Mouse (Mus musculus): Measurements from ENCODE around the gene Foxa1.

Gene Foxa1

GRCm38 (mm10) chr12:57546415-57547201 is at the start of gene Foxa1:
TSS of gene Foxa1 (minus strand) at chr12:57546916.
- in situ Hi-C loops (cut with MboI, MseI), result loop anchor here (25.0 kb wide), 3 partner anchors 284 to 1666 kb away; partner anchors contain the start of genes Fbxo33 (in 2 of the 2) and Pax9 (in 1 of the 2)

DNA sequence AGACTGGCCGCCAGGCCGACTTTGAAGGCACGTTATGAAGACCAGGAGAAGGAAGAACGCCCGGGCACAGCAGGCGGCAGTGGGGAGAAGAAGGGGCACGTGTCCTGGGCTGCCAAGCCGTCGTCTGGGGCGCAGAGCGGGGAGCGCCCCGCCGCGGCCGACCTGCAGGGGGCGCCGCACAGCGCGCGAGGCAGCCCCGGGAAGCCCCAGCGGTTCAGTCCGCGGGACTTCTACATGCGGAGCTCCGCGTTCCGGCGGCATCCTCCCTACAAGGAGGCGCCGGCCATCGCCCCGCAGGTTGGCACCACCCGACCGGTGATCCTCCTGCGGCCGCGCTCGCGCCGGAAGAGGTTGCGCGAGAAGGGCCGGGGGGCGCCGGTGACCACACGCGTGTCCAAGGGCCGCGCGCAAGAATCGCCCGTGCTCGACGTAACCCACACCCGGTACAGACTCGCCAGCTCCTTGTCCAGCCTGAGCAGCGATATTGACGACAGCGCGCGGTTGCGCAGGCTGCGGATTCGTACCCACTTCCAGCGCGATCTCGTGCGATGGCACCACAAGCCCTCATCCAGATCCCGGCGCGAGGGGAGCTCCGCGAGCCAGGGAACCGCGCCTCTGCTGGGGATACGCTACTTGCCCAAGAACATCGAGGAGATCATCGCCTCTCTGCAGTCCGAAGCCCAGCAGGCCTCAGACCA is 29.4 kb upstream of the Foxa1 start:
- in situ Hi-C loops (cut with MboI, MseI), result loop anchor here in 1 of 2 experiments (5.0 kb wide), 1 partner anchor 51 kb away; no protein-coding TSS in a partner anchor

DNA sequence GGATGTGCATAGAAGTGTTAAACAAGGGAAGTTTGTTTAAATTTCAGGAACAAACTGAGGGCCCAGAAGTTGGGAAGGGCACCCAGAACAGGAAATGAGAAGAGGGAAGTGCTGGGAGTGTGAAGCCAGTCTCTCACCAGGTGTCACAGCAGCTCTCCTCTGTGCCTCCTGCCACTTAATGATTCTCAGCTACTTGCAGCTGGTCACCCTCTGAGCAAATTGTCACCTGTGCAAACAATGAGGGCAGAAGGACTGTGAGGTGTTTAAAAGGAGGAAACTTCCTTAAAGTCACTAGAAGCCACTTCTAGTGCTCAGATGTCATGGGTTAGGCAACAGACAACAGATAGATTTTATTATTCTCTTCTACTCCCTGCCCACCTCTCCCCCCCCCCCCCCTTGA is 25.7 kb upstream of the Foxa1 start:
- in situ Hi-C loops (cut with MboI, MseI), result no loop called here

- in situ Hi-C loops (cut with MboI, MseI), result no loop called here
Measured at GRCm38 (mm10) chr12:57571773-57572172, 25.1 kb upstream of the Foxa1 start.

DNA sequence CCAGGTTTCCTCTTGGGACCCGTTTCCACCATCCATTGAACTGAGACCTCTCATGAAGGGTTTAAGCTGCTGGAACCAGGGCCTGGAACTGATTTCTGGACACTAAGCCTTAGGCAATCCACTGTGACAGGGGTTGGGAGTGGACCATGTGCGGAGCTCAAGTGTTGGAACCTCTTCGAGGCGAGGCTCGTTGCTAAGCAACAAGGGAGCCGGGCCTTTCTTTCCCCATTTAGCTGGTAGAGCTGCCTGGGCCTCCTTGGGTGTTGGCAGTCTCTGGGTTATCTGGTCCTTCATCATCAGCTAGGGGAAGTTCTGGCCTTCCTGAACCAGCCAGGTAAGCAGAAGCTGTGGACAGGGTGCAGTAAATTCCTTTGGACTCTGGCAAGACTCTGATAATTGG is 17.2 kb upstream of the Foxa1 start, which contains the start of gene Ttc6:
Gene Ttc6, plus strand, starts transcription at position 205 of the 400 bp plus-strand sequence.
- in situ Hi-C loops (cut with MboI, MseI), result no loop called here

GRCm38 (mm10) chr12:57554091-57554490 is 7.4 kb upstream of the Foxa1 start:
- in situ Hi-C loops (cut with MboI, MseI), result no loop called here

DNA sequence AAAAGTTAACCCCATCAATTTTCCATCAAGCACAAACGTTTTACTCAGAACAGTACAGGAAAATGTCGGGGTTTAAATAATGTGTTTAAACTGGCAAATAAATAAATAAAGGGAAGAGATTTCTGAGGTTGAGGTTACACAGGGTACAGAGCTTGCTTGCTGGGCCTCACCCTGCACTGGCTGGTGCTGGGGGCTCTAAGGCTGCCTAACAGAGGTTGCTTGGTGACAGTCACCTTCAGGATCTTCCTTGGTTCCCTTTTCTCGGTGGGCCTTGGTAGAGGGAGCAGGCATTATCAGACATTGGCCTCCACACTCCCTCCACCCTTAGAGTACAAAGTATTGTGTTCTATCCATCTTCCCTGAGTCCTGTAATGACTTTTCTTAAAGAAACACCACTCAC is 5.6 kb upstream of the Foxa1 start:
- in situ Hi-C loops (cut with MboI, MseI), result no loop called here

GRCm38 (mm10) chr12:57550881-57551280 is 4.2 kb upstream of the Foxa1 start:
- in situ Hi-C loops (cut with MboI, MseI), result no loop called here

DNA sequence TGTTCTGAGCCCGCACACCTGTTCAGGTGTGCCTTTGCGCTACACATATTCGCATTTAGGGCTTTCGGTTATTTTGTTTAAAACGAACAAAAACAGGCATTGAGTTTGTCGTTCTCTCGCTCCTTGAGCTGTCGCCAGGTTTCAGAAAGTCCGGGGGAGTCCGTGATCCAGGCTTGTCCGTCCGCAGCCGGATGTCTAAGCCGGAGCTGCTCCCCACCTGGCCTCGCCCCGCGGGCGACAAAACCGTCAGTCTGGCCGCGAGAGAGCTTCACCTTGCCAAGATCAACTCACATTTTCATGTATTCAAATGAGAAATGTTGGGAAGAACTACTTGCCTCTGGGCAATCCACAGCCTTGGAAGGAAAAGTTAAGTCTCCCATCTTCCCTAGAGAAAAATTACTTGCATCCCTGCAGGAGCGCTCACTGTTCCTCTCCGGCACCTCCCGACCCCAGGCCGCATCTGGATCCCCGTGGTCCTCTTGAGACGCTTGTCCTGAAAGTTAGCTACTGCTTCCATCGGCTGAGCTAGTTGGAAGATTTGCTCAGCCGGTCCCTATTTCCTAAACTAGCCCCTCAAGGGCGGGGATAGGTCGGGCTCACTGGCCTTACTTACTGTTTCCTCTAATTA is 3.6 kb upstream of the Foxa1 start:
- in situ Hi-C loops (cut with MboI, MseI), result no loop called here

- in situ Hi-C loops (cut with MboI, MseI), result loop anchor here (25.0 kb wide), 3 partner anchors 287 to 1663 kb away; partner anchors contain the start of genes Fbxo33 (in 2 of the 2) and Pax9 (in 1 of the 2)
Measured at GRCm38 (mm10) chr12:57549667-57550160, 3.0 kb upstream of the Foxa1 start.

GRCm38 (mm10) chr12:57548981-57549666 is 2.4 kb upstream of the Foxa1 start:
- in situ Hi-C loops (cut with MboI, MseI), result loop anchor here (25.0 kb wide), 3 partner anchors 287 to 1663 kb away; partner anchors contain the start of genes Fbxo33 (in 2 of the 2) and Pax9 (in 1 of the 2)

GRCm38 (mm10) chr12:57548352-57548980 is 1.8 kb upstream of the Foxa1 start:
- in situ Hi-C loops (cut with MboI, MseI), result loop anchor here (25.0 kb wide), 3 partner anchors 286 to 1664 kb away; partner anchors contain the start of genes Fbxo33 (in 2 of the 2) and Pax9 (in 1 of the 2)

GRCm38 (mm10) chr12:57547890-57548289 is 1.2 kb upstream of the Foxa1 start:
- in situ Hi-C loops (cut with MboI, MseI), result loop anchor here (25.0 kb wide), 3 partner anchors 286 to 1664 kb away; partner anchors contain the start of genes Fbxo33 (in 2 of the 2) and Pax9 (in 1 of the 2)

- in situ Hi-C loops (cut with MboI, MseI), result loop anchor here (25.0 kb wide), 3 partner anchors 283 to 1667 kb away; partner anchors contain the start of genes Fbxo33 (in 2 of the 2) and Pax9 (in 1 of the 2)
Measured at GRCm38 (mm10) chr12:57545371-57546241, 1.1 kb downstream of the Foxa1 start.

DNA sequence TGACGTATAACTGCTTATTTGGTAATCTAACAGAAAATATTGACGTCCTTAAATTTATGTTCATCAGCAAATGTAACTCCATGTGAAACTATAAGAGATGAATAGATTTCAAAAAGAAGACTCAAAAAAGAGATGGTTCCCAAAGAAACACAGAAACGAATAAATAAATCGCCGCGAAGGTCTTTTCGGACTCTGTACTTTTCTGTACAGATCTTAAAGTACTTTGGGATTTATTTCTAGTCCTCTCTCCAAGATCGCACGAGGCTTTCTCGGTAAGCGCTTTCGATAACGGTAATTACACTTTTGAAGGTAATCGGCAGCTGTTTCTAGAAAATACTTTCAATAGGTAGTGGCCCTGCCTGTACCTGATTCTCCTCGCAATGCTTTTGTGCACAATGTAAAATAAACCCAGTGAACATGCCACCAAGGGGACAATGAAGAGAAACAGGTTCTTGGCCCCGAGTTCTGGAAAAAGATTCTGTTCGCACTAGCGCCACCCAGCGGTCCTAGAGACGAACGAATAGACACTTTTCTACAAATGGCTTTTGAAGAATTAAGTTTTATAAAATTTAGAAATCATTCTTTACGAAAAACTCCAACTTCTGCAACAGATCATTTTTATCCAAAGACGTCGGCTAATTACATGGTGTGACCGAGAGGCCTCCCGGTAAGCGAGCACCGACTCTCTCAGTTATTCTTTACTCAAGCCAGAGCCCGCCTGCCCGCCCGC is 1.9 kb downstream of the Foxa1 start:
- in situ Hi-C loops (cut with MboI, MseI), result loop anchor here (5.0 to 25.0 kb wide), 4 partner anchors 283 to 1667 kb away; partner anchors contain the start of genes Fbxo33 (in 2 of the 2) and Pax9 (in 2 of the 2)

GRCm38 (mm10) chr12:57543627-57543991 is 3.1 kb downstream of the Foxa1 start:
- in situ Hi-C loops (cut with MboI, MseI), result loop anchor here (5.0 to 25.0 kb wide), 4 partner anchors 281 to 1669 kb away; partner anchors contain the start of genes Fbxo33 (in 2 of the 2) and Pax9 (in 2 of the 2)

DNA sequence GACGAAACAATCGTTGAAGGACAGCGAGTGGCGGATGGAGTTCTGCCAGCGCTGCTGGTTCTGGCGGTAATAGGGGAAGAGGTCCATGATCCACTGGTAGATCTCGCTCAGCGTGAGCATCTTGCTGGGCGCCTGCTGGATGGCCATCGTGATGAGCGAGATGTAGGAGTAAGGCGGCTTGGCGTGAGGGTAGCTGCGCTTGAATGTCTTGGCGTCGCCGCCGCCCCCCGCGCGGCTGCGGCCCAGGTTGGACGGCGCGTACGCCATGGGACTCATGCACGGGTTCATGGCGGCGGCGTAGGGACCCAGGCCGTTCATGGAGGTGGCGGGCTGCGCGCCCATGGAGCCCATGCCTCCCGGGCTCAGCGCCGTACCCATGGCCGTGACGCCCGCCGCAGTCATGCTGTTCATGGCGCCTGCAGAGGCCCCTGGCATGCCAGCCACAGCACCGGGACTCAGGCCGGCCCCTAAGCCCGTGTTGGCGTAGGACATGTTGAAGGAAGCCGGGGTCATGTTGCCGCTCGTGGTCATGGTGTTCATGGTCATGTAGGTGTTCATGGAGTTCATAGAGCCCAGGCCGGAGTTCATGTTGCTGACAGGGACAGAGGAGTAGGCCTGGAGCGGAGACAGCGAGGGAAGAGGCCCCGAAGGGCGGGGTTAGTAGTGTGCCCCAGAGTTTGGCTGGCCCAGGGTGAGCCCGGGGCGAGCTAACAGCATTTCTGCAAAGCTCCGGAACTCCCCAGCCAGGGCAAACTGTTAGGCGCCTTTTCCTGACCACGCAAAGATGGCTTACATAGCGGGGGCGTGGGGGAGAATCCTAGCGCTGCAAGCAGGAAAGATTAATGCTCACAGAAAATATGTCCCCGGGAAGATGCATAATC is 3.7 kb downstream of the Foxa1 start:
- in situ Hi-C loops (cut with MboI, MseI), result loop anchor here (5.0 to 25.0 kb wide), 4 partner anchors 281 to 1669 kb away; partner anchors contain the start of genes Fbxo33 (in 2 of the 2) and Pax9 (in 2 of the 2)

All from T-helper 17 cell (primary cell).